In the genomic region with DNA sequence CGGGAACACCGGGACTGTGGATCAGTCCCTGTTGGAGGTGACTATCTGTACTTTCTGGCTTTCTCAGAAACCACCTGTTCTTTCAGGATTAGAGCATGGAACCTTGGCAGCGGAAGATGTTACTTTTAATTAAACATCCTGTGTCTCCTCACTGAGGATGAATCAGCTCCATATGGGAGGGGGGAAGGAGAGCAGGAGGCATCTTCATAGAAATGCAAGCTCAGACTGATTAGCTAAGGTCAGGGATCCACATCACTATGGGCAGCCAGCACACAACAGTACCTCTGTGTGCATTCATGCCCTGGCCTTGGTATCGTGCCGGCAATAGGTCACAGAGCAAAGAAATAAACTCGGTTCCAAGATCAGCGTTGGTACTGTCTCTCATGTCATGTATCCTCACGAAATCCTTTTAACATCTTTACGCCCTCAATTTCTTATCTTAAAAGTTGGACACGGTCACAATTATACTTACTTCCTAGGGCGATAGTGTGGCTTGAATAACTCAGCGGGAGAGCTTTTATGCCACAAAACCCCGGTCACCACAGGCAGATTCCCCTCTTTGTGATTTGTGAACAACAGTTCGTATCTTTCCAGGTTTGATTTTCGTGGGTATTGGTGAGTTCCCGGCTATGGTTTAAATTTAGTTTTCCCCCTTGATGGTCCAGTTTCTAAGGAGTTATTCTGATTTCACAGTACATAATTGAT, we compare ENCODE assay signal across 14 mouse cellular contexts.
DNase-seq lines count a peak whose midpoint lies in the region; ATAC-seq lines count a peak whose summit lies in the region.
"Had no signal": no experiment of that assay in that cellular context is flagged by ENCODE, and none has a peak within 500 bp of the region (broad histone marks: within the 10 kb centered on the region; RNA-seq: fewer than 3 reads in every experiment).

No protein-coding gene starts in this region.

- H3K36me3 ChIP-seq in neural tube, embryonic 13.5 days, result no peaks in the 10 kb centered on the region
- no peaks in the 10 kb centered on the region for H3K36me3 ChIP-seq in limb, embryonic 13.5 days
- H3K36me3 ChIP-seq in heart, embryonic 11.5 days (ENCODE audit: control insufficient read depth, insufficient read depth, low read length), result no peaks in the 10 kb centered on the region
- H3K36me3 ChIP-seq: heart, embryonic 13.5 days; hindbrain, embryonic 15.5 days had no signal

- no peaks in the 10 kb centered on the region for H3K27me3 ChIP-seq in neural tube, embryonic 13.5 days
- H3K27me3 ChIP-seq in limb, embryonic 13.5 days, result peaks cover 33% of the 10 kb centered on the region
- H3K27me3 ChIP-seq in heart, embryonic 11.5 days (ENCODE audit: control insufficient read depth, insufficient read depth, low read length), result no peaks in the 10 kb centered on the region
- H3K27me3 ChIP-seq: heart, embryonic 13.5 days; hindbrain, embryonic 15.5 days had no signal

- 0 out of 2 replicates have a peak overlapping the region, but pooled peaks have one; percentile 1 for H3K4me2 ChIP-seq in neural tube, embryonic 13.5 days
- peak overlapping the region; percentile 25; the same call in 1 of the 2 replicates for H3K4me2 ChIP-seq in limb, embryonic 13.5 days (replicated peaks)
- no peak overlapping the region for H3K4me2 ChIP-seq in heart, embryonic 11.5 days
- H3K4me2 ChIP-seq: heart, embryonic 13.5 days; hindbrain, embryonic 15.5 days had no signal

- no peak overlapping the region for H3K4me3 ChIP-seq in neural tube, embryonic 13.5 days
- no peak overlapping the region for H3K4me3 ChIP-seq in limb, embryonic 13.5 days
- H3K4me3 ChIP-seq in heart, embryonic 11.5 days (ENCODE audit: low read depth, low read length), result no peak overlapping the region
- H3K4me3 ChIP-seq: gastrocnemius, adult 2 months; heart, embryonic 13.5 days; hindbrain, embryonic 15.5 days had no signal

- peak overlapping the region; percentile 69 for H3K27ac ChIP-seq in neural tube, embryonic 13.5 days (replicated peaks)
- H3K27ac ChIP-seq in limb, embryonic 13.5 days, result peak overlapping the region; percentile 64
- no peak overlapping the region for H3K27ac ChIP-seq in heart, embryonic 11.5 days (ENCODE audit: low read depth, low read length)
- H3K27ac ChIP-seq: gastrocnemius, adult 2 months; heart, embryonic 13.5 days; hindbrain, embryonic 15.5 days; liver, embryonic 14.5 days had no signal

- H3K9ac ChIP-seq in neural tube, embryonic 13.5 days, result peak overlapping the region; percentile 27; the same call in 1 of the 2 replicates
- H3K9ac ChIP-seq in limb, embryonic 13.5 days, result no peak overlapping the region
- no peak overlapping the region for H3K9ac ChIP-seq in heart, embryonic 11.5 days (ENCODE audit: low read depth, low read length)
- H3K9ac ChIP-seq: heart, embryonic 13.5 days; hindbrain, embryonic 15.5 days; liver, embryonic 14.5 days had no signal

- no peak for ATAC-seq in cerebellum, adult (ENCODE audit: insufficient number of reproducible peaks, low FRiP score, low TSS enrichment)
- no peak for ATAC-seq in neural tube, embryonic 13.5 days (ENCODE audit: low read depth)
- no peak for ATAC-seq in limb, embryonic 13.5 days (ENCODE audit: low FRiP score, low read depth)
- no peak for ATAC-seq in heart, embryonic 11.5 days (replicated peaks; ENCODE audit: insufficient number of reproducible peaks, low FRiP score, low TSS enrichment)

- H3K9me3 ChIP-seq in neural tube, embryonic 13.5 days, result no peaks in the 10 kb centered on the region
- no peaks in the 10 kb centered on the region for H3K9me3 ChIP-seq in limb, embryonic 13.5 days
- no peaks in the 10 kb centered on the region for H3K9me3 ChIP-seq in heart, embryonic 11.5 days (replicated peaks; ENCODE audit: control insufficient read depth, low read length)
- H3K9me3 ChIP-seq: heart, embryonic 13.5 days; hindbrain, embryonic 15.5 days had no signal

- H3K4me1 ChIP-seq in neural tube, embryonic 13.5 days (replicated peaks), result peaks cover 69% of the 10 kb centered on the region
- peaks cover 84% of the 10 kb centered on the region for H3K4me1 ChIP-seq in limb, embryonic 13.5 days
- H3K4me1 ChIP-seq in heart, embryonic 11.5 days (ENCODE audit: control insufficient read depth, insufficient read depth, low read length), result no peaks in the 10 kb centered on the region

- 16% methylated on average over 16 of the region's 16 CpGs for WGBS in neural tube, embryonic 13.5 days
- 59% methylated on average over 16 of the region's 16 CpGs for WGBS in limb, embryonic 13.5 days
- 59% methylated on average over 16 of the region's 16 CpGs for WGBS in heart, embryonic 11.5 days (ENCODE audit: insufficient replicate concordance)

- DNase-seq in cerebellum, adult 9-10 months, result peak; percentile 54
- DNase-seq in neural tube, embryonic 10.5 days (ENCODE audit: extremely low spot score, low spot score), result no peak
- no peak for DNase-seq in kidney, adult 9 months
- DNase-seq: adrenal gland, postnatal 10 days; gastrocnemius, adult 2 months; right cerebral cortex, postnatal 25 days; thymus, postnatal 36 days had no signal
